Mouse (Mus musculus) liver, adult 2 months (tissue): ENCODE measurements around the gene Fbxw14. TPM values are rescaled to one million over a fixed set of nuclear protein-coding genes. Genes with fewer than 3 reads are reported as not detected.
"Not testable (repeated sequence)": the region's sequence is repeated elsewhere in the genome, so short reads cannot be mapped to it uniquely, and the experiment has no call there.

Experiments used
- DNase-seq: peaks from one replicate; pipeline ENCODE4 v3.0.0-alpha.2; 2011; ENCODE audit warnings: low read depth, low spot score; ENCODE audit errors: extremely low read depth
- H3K27ac ChIP-seq: fragments of 200-500 bp; replicated peaks from 2 replicates; pipeline ENCODE4 v1.5.1; 2012; ENCODE audit warnings: low read depth, mild to moderate bottlenecking, control low read depth, inconsistent platforms, low read length; ENCODE audit not compliant: insufficient read depth
- H3K27me3 ChIP-seq: fragments of 200-500 bp; 2 replicates; pipeline ENCODE4 v1.6.1; 2012; ENCODE audit warnings: mild to moderate bottlenecking, moderate library complexity, low read length, inconsistent platforms; ENCODE audit not compliant: control insufficient read depth, insufficient read depth
- H3K36me3 ChIP-seq: fragments of 200-500 bp; 2 replicates; pipeline ENCODE4 v1.6.1; 2012; ENCODE audit warnings: low read length, inconsistent platforms; ENCODE audit not compliant: control insufficient read depth, insufficient read depth
- H3K4me1 ChIP-seq: fragments of 200-500 bp; 2 replicates; pipeline ENCODE4 v1.6.1; 2011; ENCODE audit warnings: low read length; ENCODE audit not compliant: control insufficient read depth, insufficient read depth
- H3K4me3 ChIP-seq: fragments of 200-500 bp; 2 replicates; pipeline ENCODE4 v1.5.1; 2011; ENCODE audit warnings: low read depth, mild to moderate bottlenecking, control low read depth, low read length, moderate library complexity; ENCODE audit not compliant: insufficient read depth
- H3K79me2 ChIP-seq: fragments of 200-500 bp; 2 replicates; pipeline ENCODE4 v1.6.1; 2012; ENCODE audit warnings: inconsistent platforms, mild to moderate bottlenecking, low read length, moderate library complexity; ENCODE audit not compliant: control insufficient read depth, insufficient read depth
- H3K9ac ChIP-seq: fragments of 200-500 bp; 2 replicates; pipeline ENCODE4 v1.6.1; 2012; ENCODE audit warnings: low read depth, mild to moderate bottlenecking, control low read depth, inconsistent platforms, low read length
- CTCF ChIP-seq: fragments of 200-500 bp; IDR thresholded peaks from 2 replicates; pipeline ENCODE4 v1.5.1; 2011; ENCODE audit warnings: low read depth, low read length, control low read depth
- POLR2A ChIP-seq: fragments of 200-500 bp; IDR thresholded peaks from 2 replicates; pipeline ENCODE4 v1.6.1; 2011; ENCODE audit warnings: low read length, control low read depth; ENCODE audit not compliant: insufficient read depth; ENCODE audit errors: extremely low read depth
- WGBS: fragments of 180-500 bp; shearing (Covaris S2); methylation state at CpG from one replicate; pipeline ENCODE4 v1.1.7; 2018; 5-methylcytosine and 5-hydroxymethylcytosine counted together
- polyA plus RNA-seq: library from polyadenylated mRNA; depleted of rRNA; stranded (reverse); fragments of >200 nt; gene quantifications from 2 replicates; pipeline ENCODE4 v1.2.3, GENCODE M21; 2012; rRNA removed
- total RNA-seq: library from RNA; depleted of rRNA; stranded (reverse); fragments of >200 nt; gene quantifications from 2 replicates; pipeline ENCODE4 v1.2.3, GENCODE M21; 2014; rRNA removed

The Fbxw14 gene
- not detected in 2 replicates for total RNA-seq
- polyA plus RNA-seq = not detected in 2 replicates

- H3K36me3 ChIP-seq, H3K9ac ChIP-seq, H3K4me3 ChIP-seq, DNase-seq, H3K27ac ChIP-seq, H3K27me3 ChIP-seq, H3K79me2 ChIP-seq, H3K4me1 ChIP-seq: not testable (repeated sequence)
- WGBS = no CpG with 5 or more reads among the region's 1 CpGs
These were observed at the start of gene Fbxw14 for GRCm38 (mm10) chr9:109287576-109287975. Gene Fbxw14, minus strand, starts transcription at chr9:109287676.

DNA sequence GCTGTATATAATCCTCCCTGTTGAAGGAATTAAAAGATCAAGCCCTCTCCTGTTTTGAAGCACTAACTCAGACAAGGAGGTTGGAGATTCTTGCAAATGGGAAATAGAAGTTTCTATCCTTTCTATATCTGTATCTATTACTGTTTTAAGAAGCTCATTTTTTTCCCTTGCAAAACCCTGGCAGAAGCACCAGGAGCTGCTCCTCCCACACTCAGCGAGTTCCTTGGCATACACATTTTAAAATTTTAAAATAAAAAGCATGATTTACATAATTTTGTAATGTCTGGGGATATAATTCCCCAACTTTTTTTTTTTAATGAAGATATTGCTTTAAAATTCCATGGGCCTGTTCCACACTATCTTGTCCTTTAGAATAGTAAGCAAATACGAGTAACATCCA is 24.4 kb downstream of the Fbxw14 start:
- WGBS = 72% methylated on average over 2 of the region's 2 CpGs
- Histone ChIP-seq H3K4me3 (no peak overlapping the region), H3K79me2 (no peaks in the 10 kb centered on the region)

DNA sequence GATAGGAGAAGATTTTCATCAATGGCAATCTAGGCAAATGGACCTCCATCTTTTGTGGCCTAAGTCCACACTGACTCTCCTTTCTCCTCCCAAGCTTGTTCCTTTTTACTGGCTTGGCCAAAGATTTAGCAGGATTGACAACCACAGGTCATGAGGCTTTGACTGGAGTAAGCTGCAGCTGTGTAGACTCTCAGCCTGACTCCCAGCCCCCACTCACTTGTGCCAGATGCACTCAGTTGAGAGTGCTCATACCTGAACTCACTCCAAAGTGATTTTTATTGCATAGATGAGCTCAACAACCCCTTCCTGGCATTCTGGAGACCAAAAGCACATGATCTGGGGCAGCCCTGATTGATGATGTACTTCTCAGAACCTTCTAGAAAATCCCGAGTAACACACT is 52.8 kb downstream of the Fbxw14 start, which contains the start of gene Fbxw20:
Gene Fbxw20, minus strand, starts transcription at position 101 of the 400 bp plus-strand sequence.
- WGBS = 81% methylated on average over 1 of the region's 1 CpGs
- H3K4me3 ChIP-seq = no peak within 1 kb of the TSS
- H3K79me2 ChIP-seq = no peaks in the 10 kb centered on the region
- TF ChIP-seq POLR2A (no peak), CTCF (no peak)
- H3K36me3 ChIP-seq = no peaks in the 10 kb centered on the region
- no peak within 1 kb of the TSS for H3K27ac ChIP-seq
- H3K27me3 ChIP-seq = no peaks in the 10 kb centered on the region
- no peaks in the 10 kb centered on the region for H3K4me1 ChIP-seq
- no peak for DNase-seq
- H3K9ac ChIP-seq = no peak within 1 kb of the TSS

More for the DNA sequence above, 24.4 kb downstream of the Fbxw14 start:
- Histone ChIP-seq H3K27ac (no peak overlapping the region), H3K9ac (no peak overlapping the region), H3K27me3 (no peaks in the 10 kb centered on the region), H3K36me3 (no peaks in the 10 kb centered on the region), H3K4me1 (no peaks in the 10 kb centered on the region)
- DNase-seq = no peak
- TF ChIP-seq CTCF = no peak
- TF ChIP-seq POLR2A = no peak

Other genes with a start within 250 kb of the Fbxw14 start
- 20.8 and 23.8 TPM in 2 replicates for gene Shisa5, start 249.1 kb downstream of the Fbxw14 start, total RNA-seq
- 144 and 205 TPM in 2 replicates for gene Shisa5, start 249.1 kb downstream of the Fbxw14 start, polyA plus RNA-seq
- gene Trex1, start 227.9 kb downstream of the Fbxw14 start, total RNA-seq = 7.7 and 8.4 TPM in 2 replicates
- 30.7 and 41.1 TPM in 2 replicates for gene Trex1, start 227.9 kb downstream of the Fbxw14 start, polyA plus RNA-seq
- 5.1 and 5.4 TPM in 2 replicates for gene Atrip, start 213.6 kb downstream of the Fbxw14 start, total RNA-seq
- 9.2 and 10.3 TPM in 2 replicates for gene Atrip, start 213.6 kb downstream of the Fbxw14 start, polyA plus RNA-seq
- 7.5 and 8.6 TPM in 2 replicates for gene Ccdc51, start 205.2 kb downstream of the Fbxw14 start, total RNA-seq
- gene Ccdc51, start 205.2 kb downstream of the Fbxw14 start, polyA plus RNA-seq = 7.2 and 8.2 TPM in 2 replicates
- gene Tma7, start 205.1 kb downstream of the Fbxw14 start, total RNA-seq = 53.4 and 54.7 TPM in 2 replicates
- 23.3 and 24.4 TPM in 2 replicates for gene Tma7, start 205.1 kb downstream of the Fbxw14 start, polyA plus RNA-seq
- 10.9 and 17.9 TPM in 2 replicates for gene Plxnb1, start 192.3 kb downstream of the Fbxw14 start, total RNA-seq
- gene Plxnb1, start 192.3 kb downstream of the Fbxw14 start, polyA plus RNA-seq = 15.4 and 26.5 TPM in 2 replicates
- gene Fbxw21, start 125.6 kb downstream of the Fbxw14 start, total RNA-seq = not detected in 2 replicates
- not detected in 2 replicates for gene Fbxw21, start 125.6 kb downstream of the Fbxw14 start, polyA plus RNA-seq
- not detected in 2 replicates for gene Fbxw13, start 91.7 kb downstream of the Fbxw14 start, total RNA-seq
- not detected in 2 replicates for gene Fbxw13, start 91.7 kb downstream of the Fbxw14 start, polyA plus RNA-seq
- not detected in 2 replicates for gene Fbxw20, start 52.9 kb downstream of the Fbxw14 start, total RNA-seq
- gene Fbxw20, start 52.9 kb downstream of the Fbxw14 start, polyA plus RNA-seq = not detected in 2 replicates
- not detected in 2 replicates for gene Fbxw28, start 52.0 kb upstream of the Fbxw14 start, total RNA-seq
- not detected in 2 replicates for gene Fbxw28, start 52.0 kb upstream of the Fbxw14 start, polyA plus RNA-seq
- not detected in 2 replicates for gene Fbxw22, start 116.6 kb upstream of the Fbxw14 start, total RNA-seq
- not detected in 2 replicates for gene Fbxw22, start 116.6 kb upstream of the Fbxw14 start, polyA plus RNA-seq
- not detected in 2 replicates for gene Fbxw16, start 161.5 kb upstream of the Fbxw14 start, total RNA-seq
- not detected in 2 replicates for gene Fbxw16, start 161.5 kb upstream of the Fbxw14 start, polyA plus RNA-seq
- not detected in 2 replicates for gene Fbxw19, start 208.2 kb upstream of the Fbxw14 start, total RNA-seq
- gene Fbxw19, start 208.2 kb upstream of the Fbxw14 start, polyA plus RNA-seq = not detected in 2 replicates